Mouse (Mus musculus) kidney, adult 8-10 months (tissue): ENCODE measurements around the gene Ripor2.

Experiments used
- DNase-seq, 2 experiments: peaks; one replicate each; pipeline ENCODE4 v3.0.0; 2022

The Ripor2 gene

GRCm38 (mm10) chr13:24619711-24620110 lies 37.7 kb downstream of the Ripor2 start:
- DNase-seq, result no peak

- peak; percentile 61 to 77 for DNase-seq
Measured at GRCm38 (mm10) chr13:24620439-24620838, 38.5 kb downstream of the Ripor2 start.

- no peak for DNase-seq
Measured at GRCm38 (mm10) chr13:24623631-24624030, 41.6 kb downstream of the Ripor2 start.

GRCm38 (mm10) chr13:24625071-24625470 lies 43.1 kb downstream of the Ripor2 start:
- no peak for DNase-seq

GRCm38 (mm10) chr13:24626698-24627436 lies 44.9 kb downstream of the Ripor2 start:
- DNase-seq, result no peak

- DNase-seq, result no peak
Measured at GRCm38 (mm10) chr13:24628192-24628591, 46.2 kb downstream of the Ripor2 start.

GRCm38 (mm10) chr13:24629073-24629621 lies 47.2 kb downstream of the Ripor2 start:
- no peak for DNase-seq

- no peak for DNase-seq
Measured at GRCm38 (mm10) chr13:24630364-24630763, 48.4 kb downstream of the Ripor2 start.

GRCm38 (mm10) chr13:24632988-24633577 lies 51.1 kb downstream of the Ripor2 start:
- no peak for DNase-seq

GRCm38 (mm10) chr13:24634346-24635120 lies 52.5 kb downstream of the Ripor2 start:
- no peak for DNase-seq

GRCm38 (mm10) chr13:24638371-24639214 lies 56.6 kb downstream of the Ripor2 start:
- DNase-seq, result no peak

GRCm38 (mm10) chr13:24639215-24640165 lies 57.5 kb downstream of the Ripor2 start:
- no peak for DNase-seq

- no peak for DNase-seq
Measured at GRCm38 (mm10) chr13:24640166-24640560, 58.2 kb downstream of the Ripor2 start.

GRCm38 (mm10) chr13:24640836-24641385 lies 58.9 kb downstream of the Ripor2 start:
- DNase-seq, result no peak

- no peak for DNase-seq
Measured at GRCm38 (mm10) chr13:24641491-24642430, 59.8 kb downstream of the Ripor2 start.

GRCm38 (mm10) chr13:24645146-24645545 lies 63.2 kb downstream of the Ripor2 start:
- DNase-seq, result no peak

- DNase-seq, result no peak
Measured at GRCm38 (mm10) chr13:24646324-24646723, 64.3 kb downstream of the Ripor2 start.

- no peak for DNase-seq
Measured at GRCm38 (mm10) chr13:24647444-24647843, 65.5 kb downstream of the Ripor2 start.

- no peak for DNase-seq
Measured at GRCm38 (mm10) chr13:24648027-24648426, 66.0 kb downstream of the Ripor2 start.

- DNase-seq, result no peak
Measured at GRCm38 (mm10) chr13:24648668-24649067, 66.7 kb downstream of the Ripor2 start.
